Mouse (Mus musculus): ENCODE data around the gene Caprin1. TPM values are rescaled to one million over a fixed set of nuclear protein-coding genes. Genes with fewer than 3 reads are reported as not detected.

The Caprin1 gene
- total and polyA plus RNA-seq, 2 experiments from 2014 or later = 114 to 221 TPM

- H3K27me3 ChIP-seq (ENCODE audit: control insufficient read depth, insufficient read depth, low read length) = no peaks in the 10 kb centered on the region
- H3K9me3 ChIP-seq (replicated peaks; ENCODE audit: control insufficient read depth, low read length) = no peaks in the 10 kb centered on the region
- H3K36me3 ChIP-seq (replicated peaks; ENCODE audit: control insufficient read depth, insufficient read depth, low read length) = peaks cover 42% of the 10 kb centered on the region
- H3K27ac ChIP-seq (ENCODE audit: low read depth) = no peak overlapping the region
- DNase-seq (ENCODE audit: low spot score) = no peak
- 72% methylated on average over 9 of the region's 9 CpGs for WGBS
- no peak for ATAC-seq (ENCODE audit: insufficient read depth, low read depth)
- H3K4me2 ChIP-seq (ENCODE audit: low read depth, low read length) = no peak overlapping the region
- TF ChIP-seq EP300 (IDR thresholded peaks at IDR 0.05; ENCODE audit: low read depth) = no peak
- TF ChIP-seq CTCF (IDR thresholded peaks at IDR 0.05; ENCODE audit: low read depth) = no peak
- H3K9ac ChIP-seq (replicated peaks; ENCODE audit: low read depth, low read length) = no peak overlapping the region
- H3K4me3 ChIP-seq (ENCODE audit: low read depth, low read length) = no peak overlapping the region
- no peaks in the 10 kb centered on the region for H3K4me1 ChIP-seq (ENCODE audit: control insufficient read depth, insufficient read depth)
Observed at GRCm38 (mm10) chr2:103755458-103756085, 41.9 kb downstream of the Caprin1 start.

- no peak overlapping the region for H3K27ac ChIP-seq (ENCODE audit: low read depth)
- WGBS = 80% methylated on average over 3 of the region's 3 CpGs
- no peak overlapping the region for H3K9ac ChIP-seq (replicated peaks; ENCODE audit: low read depth, low read length)
- no peak overlapping the region for H3K4me3 ChIP-seq (ENCODE audit: low read depth, low read length)
- no peak for TF ChIP-seq CTCF (IDR thresholded peaks at IDR 0.05; ENCODE audit: low read depth)
- no peak for TF ChIP-seq EP300 (IDR thresholded peaks at IDR 0.05; ENCODE audit: low read depth)
- no peak for ATAC-seq (ENCODE audit: insufficient read depth, low read depth)
- no peak for DNase-seq (ENCODE audit: low spot score)
- no peaks in the 10 kb centered on the region for H3K4me1 ChIP-seq (ENCODE audit: control insufficient read depth, insufficient read depth)
- H3K9me3 ChIP-seq (replicated peaks; ENCODE audit: control insufficient read depth, low read length) = no peaks in the 10 kb centered on the region
- H3K36me3 ChIP-seq (replicated peaks; ENCODE audit: control insufficient read depth, insufficient read depth, low read length) = peaks cover 52% of the 10 kb centered on the region
- no peaks in the 10 kb centered on the region for H3K27me3 ChIP-seq (ENCODE audit: control insufficient read depth, insufficient read depth, low read length)
- no peak overlapping the region for H3K4me2 ChIP-seq (ENCODE audit: low read depth, low read length)
Observed at GRCm38 (mm10) chr2:103754614-103755013, 42.8 kb downstream of the Caprin1 start.

- H3K4me3 ChIP-seq (ENCODE audit: low read depth, low read length) = no peak overlapping the region
- no peaks in the 10 kb centered on the region for H3K27me3 ChIP-seq (ENCODE audit: control insufficient read depth, insufficient read depth, low read length)
- no peak overlapping the region for H3K9ac ChIP-seq (replicated peaks; ENCODE audit: low read depth, low read length)
- H3K4me1 ChIP-seq (ENCODE audit: control insufficient read depth, insufficient read depth) = no peaks in the 10 kb centered on the region
- 96% methylated on average over 6 of the region's 6 CpGs for WGBS
- no peak overlapping the region for H3K27ac ChIP-seq (ENCODE audit: low read depth)
- H3K9me3 ChIP-seq (replicated peaks; ENCODE audit: control insufficient read depth, low read length) = no peaks in the 10 kb centered on the region
- H3K4me2 ChIP-seq (ENCODE audit: low read depth, low read length) = no peak overlapping the region
- ATAC-seq (ENCODE audit: insufficient read depth, low read depth) = no peak
- no peak for DNase-seq (ENCODE audit: low spot score)
- H3K36me3 ChIP-seq (replicated peaks; ENCODE audit: control insufficient read depth, insufficient read depth, low read length) = peaks cover 70% of the 10 kb centered on the region
- TF ChIP-seq CTCF (IDR thresholded peaks at IDR 0.05; ENCODE audit: low read depth) = no peak
Observed at GRCm38 (mm10) chr2:103751771-103752170, 45.7 kb downstream of the Caprin1 start.

GRCm38 (mm10) chr2:103749091-103749490 lies 48.4 kb downstream of the Caprin1 start:
- H3K4me3 ChIP-seq (ENCODE audit: low read depth, low read length) = no peak overlapping the region
- 92% methylated on average over 3 of the region's 3 CpGs for WGBS
- no peaks in the 10 kb centered on the region for H3K27me3 ChIP-seq (ENCODE audit: control insufficient read depth, insufficient read depth, low read length)
- H3K4me1 ChIP-seq (ENCODE audit: control insufficient read depth, insufficient read depth) = no peaks in the 10 kb centered on the region
- H3K4me2 ChIP-seq (ENCODE audit: low read depth, low read length) = no peak overlapping the region
- no peak overlapping the region for H3K9ac ChIP-seq (replicated peaks; ENCODE audit: low read depth, low read length)
- H3K36me3 ChIP-seq (replicated peaks; ENCODE audit: control insufficient read depth, insufficient read depth, low read length) = peaks cover 57% of the 10 kb centered on the region
- DNase-seq (ENCODE audit: low spot score) (no peak), ATAC-seq (ENCODE audit: insufficient read depth, low read depth) (no peak)
- no peaks in the 10 kb centered on the region for H3K9me3 ChIP-seq (replicated peaks; ENCODE audit: control insufficient read depth, low read length)
- TF ChIP-seq CTCF (IDR thresholded peaks at IDR 0.05; ENCODE audit: low read depth) (no peak), EP300 (IDR thresholded peaks at IDR 0.05; ENCODE audit: low read depth) (no peak)
- no peak overlapping the region for H3K27ac ChIP-seq (ENCODE audit: low read depth)

- Histone ChIP-seq H3K9me3 (replicated peaks; ENCODE audit: control insufficient read depth, low read length) (no peaks in the 10 kb centered on the region), H3K27ac (ENCODE audit: low read depth) (no peak overlapping the region), H3K4me3 (ENCODE audit: low read depth, low read length) (no peak overlapping the region), H3K9ac (replicated peaks; ENCODE audit: low read depth, low read length) (no peak overlapping the region), H3K36me3 (replicated peaks; ENCODE audit: control insufficient read depth, insufficient read depth, low read length) (peaks cover 53% of the 10 kb centered on the region), H3K4me1 (ENCODE audit: control insufficient read depth, insufficient read depth) (no peaks in the 10 kb centered on the region), H3K4me2 (ENCODE audit: low read depth, low read length) (no peak overlapping the region), H3K27me3 (ENCODE audit: control insufficient read depth, insufficient read depth, low read length) (no peaks in the 10 kb centered on the region)
- no peak for ATAC-seq (ENCODE audit: insufficient read depth, low read depth)
- no peak for TF ChIP-seq EP300 (IDR thresholded peaks at IDR 0.05; ENCODE audit: low read depth)
- no peak for TF ChIP-seq CTCF (IDR thresholded peaks at IDR 0.05; ENCODE audit: low read depth)
- 89% methylated on average over 9 of the region's 9 CpGs for WGBS
- DNase-seq (ENCODE audit: low spot score) = no peak
Observed at GRCm38 (mm10) chr2:103747891-103748290, 49.6 kb downstream of the Caprin1 start.

- Histone ChIP-seq H3K4me3 (ENCODE audit: low read depth, low read length) (no peak overlapping the region), H3K4me1 (ENCODE audit: control insufficient read depth, insufficient read depth) (no peaks in the 10 kb centered on the region), H3K9me3 (replicated peaks; ENCODE audit: control insufficient read depth, low read length) (no peaks in the 10 kb centered on the region), H3K36me3 (replicated peaks; ENCODE audit: control insufficient read depth, insufficient read depth, low read length) (peaks cover 50% of the 10 kb centered on the region), H3K27me3 (ENCODE audit: control insufficient read depth, insufficient read depth, low read length) (no peaks in the 10 kb centered on the region), H3K27ac (ENCODE audit: low read depth) (no peak overlapping the region), H3K9ac (replicated peaks; ENCODE audit: low read depth, low read length) (no peak overlapping the region), H3K4me2 (ENCODE audit: low read depth, low read length) (no peak overlapping the region)
- WGBS = 80% methylated on average over 2 of the region's 2 CpGs
- no peak for TF ChIP-seq EP300 (IDR thresholded peaks at IDR 0.05; ENCODE audit: low read depth)
- TF ChIP-seq CTCF (IDR thresholded peaks at IDR 0.05; ENCODE audit: low read depth) = no peak
- ATAC-seq (ENCODE audit: insufficient read depth, low read depth) = no peak
- DNase-seq (ENCODE audit: low spot score) = no peak
Observed at GRCm38 (mm10) chr2:103746761-103747160, 50.7 kb downstream of the Caprin1 start.

All from heart, postnatal 0 days (tissue).